Comparison of ENCODE assay signal across 22 mouse cellular contexts in the genomic region with DNA sequence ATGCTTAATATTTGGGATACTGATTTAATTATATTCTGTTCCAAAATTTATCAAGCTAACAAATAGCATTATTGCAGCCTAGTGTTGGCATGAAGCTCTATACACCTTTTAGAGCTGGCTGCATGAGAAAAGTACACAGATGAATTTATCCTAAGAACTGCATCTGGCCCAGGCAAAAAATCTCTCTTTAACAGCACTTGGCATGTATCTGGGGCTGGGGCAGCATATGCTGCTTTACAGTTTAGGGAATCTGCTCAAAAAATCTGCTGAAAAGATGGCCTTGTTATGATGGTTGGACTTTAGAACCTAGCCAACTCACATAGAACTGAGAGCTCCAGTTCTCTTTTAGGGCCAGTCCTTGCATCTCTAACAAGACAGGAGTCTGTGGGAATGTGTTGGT.
DNase-seq lines count a peak whose midpoint lies in the region; ATAC-seq lines count a peak whose summit lies in the region.
"Had no signal": no experiment of that assay in that cellular context is flagged by ENCODE, and none has a peak within 500 bp of the region (broad histone marks: within the 10 kb centered on the region; RNA-seq: fewer than 3 reads in every experiment).

No protein-coding gene starts in this region.

- no peak overlapping the region for H3K4me3 ChIP-seq in forebrain, embryonic 13.5 days
- no peak overlapping the region for H3K4me3 ChIP-seq in forebrain, embryonic 10.5 days
- H3K4me3 ChIP-seq in limb, embryonic 15.5 days, result no peak overlapping the region
- H3K4me3 ChIP-seq: embryonic facial prominence, embryonic 12.5 days; heart, embryonic 13.5 days; liver, embryonic 12.5 days; midbrain, embryonic 10.5 days had no signal

- H3K9ac ChIP-seq in forebrain, embryonic 13.5 days, result no peak overlapping the region
- no peak overlapping the region for H3K9ac ChIP-seq in limb, embryonic 15.5 days
- H3K9ac ChIP-seq: embryonic facial prominence, embryonic 12.5 days; heart, embryonic 13.5 days; liver, embryonic 12.5 days had no signal

- H3K4me2 ChIP-seq in forebrain, embryonic 13.5 days, result no peak overlapping the region
- no peak overlapping the region for H3K4me2 ChIP-seq in limb, embryonic 15.5 days
- H3K4me2 ChIP-seq: embryonic facial prominence, embryonic 12.5 days; heart, embryonic 13.5 days; liver, embryonic 12.5 days had no signal

- H3K27ac ChIP-seq in forebrain, embryonic 13.5 days, result no peak overlapping the region
- H3K27ac ChIP-seq in forebrain, embryonic 10.5 days, result no peak overlapping the region
- peak overlapping the region; percentile 75 for H3K27ac ChIP-seq in limb, embryonic 15.5 days
- H3K27ac ChIP-seq: embryonic facial prominence, embryonic 12.5 days; heart, embryonic 13.5 days; hindbrain, postnatal 0 days; liver, embryonic 12.5 days; midbrain, embryonic 10.5 days had no signal

- peak; percentile 27; the same call in 1 of the 2 replicates for ATAC-seq in forebrain, embryonic 13.5 days
- ATAC-seq in limb, embryonic 15.5 days (ENCODE audit: insufficient number of reproducible peaks, low FRiP score, low TSS enrichment, low read depth), result peak; percentile 48; the same call in 1 of the 2 replicates
- ATAC-seq: hindbrain, postnatal 0 days; intestine, embryonic 16.5 days; liver, embryonic 12.5 days had no signal

- no peak for DNase-seq in forebrain, embryonic 10.5 days (ENCODE audit: extremely low spot score, low spot score)
- DNase-seq in layer of hippocampus, adult 9-10 months (ENCODE audit: low spot score), result peak; percentile 3
- no peak for DNase-seq in layer of hippocampus, postnatal 10 days (ENCODE audit: low spot score in 2 of 2)
- DNase-seq in right cerebral cortex, postnatal 10 days (ENCODE audit: low spot score in 2 of 2), result peak; percentile 25 to 39
- DNase-seq in right cerebral cortex, postnatal 4 days, result no peak
- no peak for DNase-seq in cerebellum, postnatal 4 days (ENCODE audit: low spot score in 2 of 2)
- DNase-seq: adrenal gland, postnatal 14 days; heart, postnatal 14 days; kidney, adult 9 months; kidney, postnatal 14 days; lung, adult 18-20 months; lung, postnatal 10 days; thymus, adult 2 months; thymus, postnatal 4 days had no signal

- no peaks in the 10 kb centered on the region for H3K36me3 ChIP-seq in forebrain, embryonic 13.5 days (ENCODE audit: poor library complexity, severe bottlenecking)
- no peaks in the 10 kb centered on the region for H3K36me3 ChIP-seq in forebrain, embryonic 10.5 days (replicated peaks)
- no peaks in the 10 kb centered on the region for H3K36me3 ChIP-seq in limb, embryonic 15.5 days
- H3K36me3 ChIP-seq: embryonic facial prominence, embryonic 12.5 days; heart, embryonic 13.5 days; liver, embryonic 12.5 days; midbrain, embryonic 10.5 days had no signal

- no peaks in the 10 kb centered on the region for H3K27me3 ChIP-seq in forebrain, embryonic 13.5 days
- H3K27me3 ChIP-seq in forebrain, embryonic 10.5 days (ENCODE audit: poor library complexity, severe bottlenecking), result no peaks in the 10 kb centered on the region
- H3K27me3 ChIP-seq in limb, embryonic 15.5 days, result no peaks in the 10 kb centered on the region
- H3K27me3 ChIP-seq: embryonic facial prominence, embryonic 12.5 days; heart, embryonic 13.5 days; liver, embryonic 12.5 days had no signal

- peaks cover 4% of the 10 kb centered on the region; the same call in 1 of the 2 replicates for H3K4me1 ChIP-seq in forebrain, embryonic 13.5 days
- H3K4me1 ChIP-seq in forebrain, embryonic 10.5 days, result no peaks in the 10 kb centered on the region
- H3K4me1 ChIP-seq in limb, embryonic 15.5 days, result peaks cover 8% of the 10 kb centered on the region; the same call in 1 of the 2 replicates
- H3K4me1 ChIP-seq: embryonic facial prominence, embryonic 12.5 days; heart, embryonic 13.5 days; liver, embryonic 12.5 days; midbrain, embryonic 10.5 days had no signal

- H3K9me3 ChIP-seq in forebrain, embryonic 13.5 days (replicated peaks), result no peaks in the 10 kb centered on the region
- no peaks in the 10 kb centered on the region for H3K9me3 ChIP-seq in forebrain, embryonic 10.5 days
- no peaks in the 10 kb centered on the region for H3K9me3 ChIP-seq in limb, embryonic 15.5 days
- H3K9me3 ChIP-seq: embryonic facial prominence, embryonic 12.5 days; heart, embryonic 13.5 days; liver, embryonic 12.5 days; midbrain, embryonic 10.5 days had no signal

Comparison
In these comparisons a context has a peak if more than half of its experiments do, and no peak if none do; other contexts are left out.
1. DNase-seq: peak in layer of hippocampus, adult 9-10 months (single experiment) and right cerebral cortex, postnatal 10 days (2 of 2); none in forebrain, embryonic 10.5 days (single experiment), layer of hippocampus, postnatal 10 days (0 of 2), right cerebral cortex, postnatal 4 days (single experiment) and cerebellum, postnatal 4 days (0 of 2).